Mouse (Mus musculus) Muller cell, postnatal 12 days (primary cell): Measurements from ENCODE around the gene Cdhr3.

Source experiments
- DNase-seq: peaks from one replicate; pipeline ENCODE4 v3.0.0-alpha.2; 2015; ENCODE audit errors: inconsistent ontology term

Cdhr3 gene

GRCm38 (mm10) chr12:33092775-33093174 is at the start of gene Cdhr3:
Gene Cdhr3, minus strand, starts transcription at chr12:33092875.
- no peak for DNase-seq

DNA sequence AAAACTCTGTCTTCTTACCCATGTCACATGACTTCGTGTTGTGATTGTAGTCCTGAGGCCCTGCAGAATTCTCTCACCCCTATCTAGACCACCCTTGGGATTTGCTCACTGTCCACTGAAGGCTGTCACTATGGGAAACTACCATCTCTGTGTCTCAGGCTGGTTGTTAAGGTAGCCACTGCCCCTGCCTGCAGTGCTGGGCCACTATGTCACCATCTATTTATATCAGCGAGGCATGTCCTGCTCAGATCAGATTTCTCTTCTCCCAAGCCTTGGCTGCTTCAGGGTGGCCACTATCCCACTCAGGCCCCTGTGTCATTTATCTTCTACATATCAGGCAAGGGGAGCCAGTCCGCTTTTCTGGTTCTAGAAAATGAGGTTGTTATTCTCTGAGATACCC is 46.4 kb upstream of the Cdhr3 start:
- DNase-seq, result no peak

DNA sequence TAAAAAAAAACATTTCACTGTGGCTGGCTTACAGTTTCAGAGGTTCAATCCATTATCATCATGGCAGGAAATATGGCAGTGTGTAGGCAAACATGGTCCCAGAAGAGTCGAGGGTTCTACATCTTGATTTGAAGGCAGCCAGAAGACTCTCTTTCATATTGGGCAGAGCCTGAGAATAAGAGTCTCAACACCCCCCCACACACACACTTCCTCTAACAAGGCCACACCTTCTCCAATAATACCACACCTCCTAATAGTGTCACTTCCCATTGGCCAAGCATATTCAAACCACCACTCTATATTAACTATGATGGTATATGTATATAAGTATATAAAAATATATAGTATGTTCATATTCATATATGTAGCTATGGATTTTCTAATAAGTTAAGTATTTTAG is 45.2 kb upstream of the Cdhr3 start:
- no peak for DNase-seq

GRCm38 (mm10) chr12:33131796-33132195 is 39.1 kb upstream of the Cdhr3 start:
- no peak for DNase-seq

DNA sequence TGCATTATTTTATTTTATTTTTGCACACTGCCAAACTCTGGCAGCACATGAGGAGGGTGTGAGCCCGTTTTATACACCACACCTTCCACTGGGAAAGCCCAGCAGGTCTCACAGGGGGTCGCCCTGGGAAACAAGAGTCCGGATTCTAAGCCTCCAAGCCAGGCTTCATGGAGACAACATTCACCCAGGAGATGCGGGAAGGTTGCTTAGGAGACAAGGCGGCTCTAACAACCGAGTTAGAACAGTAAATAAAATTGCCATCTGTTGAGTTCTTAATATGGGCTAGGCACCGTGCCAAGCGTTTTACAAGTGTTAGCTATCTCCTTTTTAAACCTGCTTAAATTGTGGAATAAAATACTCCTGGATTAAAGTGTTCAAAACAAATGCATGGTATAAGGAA is 37.7 kb upstream of the Cdhr3 start:
- no peak for DNase-seq

DNA sequence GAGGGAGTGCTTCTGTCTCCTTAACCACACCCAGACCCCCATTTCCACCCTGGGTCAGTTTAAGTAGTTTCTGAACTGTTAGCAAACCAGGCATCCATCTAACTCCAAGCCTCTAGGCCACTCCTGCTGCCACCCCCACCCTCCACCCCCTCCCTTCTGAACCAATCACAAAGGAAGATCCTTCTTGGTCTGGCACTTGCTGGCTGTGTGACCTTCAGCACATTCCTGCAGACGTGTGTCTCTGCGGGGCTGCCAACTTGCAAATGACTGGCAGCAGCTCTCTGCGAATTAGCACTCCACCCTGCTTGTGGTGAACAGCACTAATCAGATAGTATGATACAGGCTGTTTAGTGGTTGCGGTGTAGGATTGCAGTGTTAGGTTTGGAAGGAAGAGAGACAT is 36.7 kb upstream of the Cdhr3 start:
- DNase-seq, result peak; percentile 89

DNA sequence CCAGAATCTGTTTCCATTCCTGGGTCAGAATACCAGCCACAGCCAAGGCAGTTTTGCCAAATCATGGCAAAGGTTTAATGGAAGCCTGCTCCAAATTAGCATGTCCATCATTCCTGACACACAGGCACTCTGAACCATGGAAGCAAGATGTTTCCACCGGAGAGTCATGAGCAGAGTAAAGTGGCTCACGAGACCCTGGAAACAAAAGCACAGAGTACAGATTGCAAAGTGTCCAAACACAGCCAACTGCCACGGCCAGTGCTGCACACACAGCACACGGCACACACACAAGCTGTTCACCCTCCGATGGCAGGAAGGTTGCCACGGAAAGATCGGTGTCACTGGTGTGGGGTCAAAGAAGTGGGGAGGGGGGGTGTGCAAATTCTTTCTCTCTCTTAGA is 36.0 kb upstream of the Cdhr3 start:
- no peak for DNase-seq

GRCm38 (mm10) chr12:33128121-33128520 is 35.4 kb upstream of the Cdhr3 start:
- no peak for DNase-seq

GRCm38 (mm10) chr12:33126243-33126642 is 33.6 kb upstream of the Cdhr3 start:
- no peak for DNase-seq

- no peak for DNase-seq
These were observed 33.0 kb upstream of the Cdhr3 start for GRCm38 (mm10) chr12:33125594-33126227.

- no peak for DNase-seq
These were observed 26.1 kb upstream of the Cdhr3 start for GRCm38 (mm10) chr12:33118624-33119301.

DNA sequence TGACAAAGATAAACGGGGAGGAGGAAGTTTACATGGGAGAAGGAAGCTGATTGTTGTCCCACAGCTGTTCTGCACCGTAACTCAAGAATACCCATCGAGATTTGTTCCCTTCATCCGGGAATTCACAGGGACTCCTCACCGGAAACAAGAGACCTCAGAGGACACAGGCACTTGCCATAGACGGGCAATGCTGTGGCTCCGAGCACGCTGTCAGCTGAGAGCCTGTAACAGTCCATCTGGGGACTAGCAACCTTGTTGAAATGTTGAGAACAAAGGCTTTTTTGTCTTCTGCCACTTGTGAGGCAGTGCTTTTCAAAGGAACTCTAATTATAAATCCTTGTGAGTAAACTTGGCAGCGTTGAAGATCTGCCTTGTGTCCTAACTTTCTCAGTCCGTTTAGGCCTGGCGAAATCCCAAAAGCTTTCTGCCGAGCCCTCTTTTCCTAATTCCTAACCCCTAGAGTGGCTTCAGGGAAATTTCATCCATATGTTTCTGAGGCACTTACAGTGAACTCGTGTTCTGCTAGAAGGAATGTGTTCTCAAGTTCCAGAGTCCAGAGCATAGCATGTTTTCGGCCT is 18.3 kb upstream of the Cdhr3 start:
- peak; percentile 90 for DNase-seq

GRCm38 (mm10) chr12:33109531-33109930 is 16.9 kb upstream of the Cdhr3 start:
- peak; percentile 56 for DNase-seq

- no peak for DNase-seq
These were observed 13.9 kb upstream of the Cdhr3 start for GRCm38 (mm10) chr12:33106438-33107167.

DNA sequence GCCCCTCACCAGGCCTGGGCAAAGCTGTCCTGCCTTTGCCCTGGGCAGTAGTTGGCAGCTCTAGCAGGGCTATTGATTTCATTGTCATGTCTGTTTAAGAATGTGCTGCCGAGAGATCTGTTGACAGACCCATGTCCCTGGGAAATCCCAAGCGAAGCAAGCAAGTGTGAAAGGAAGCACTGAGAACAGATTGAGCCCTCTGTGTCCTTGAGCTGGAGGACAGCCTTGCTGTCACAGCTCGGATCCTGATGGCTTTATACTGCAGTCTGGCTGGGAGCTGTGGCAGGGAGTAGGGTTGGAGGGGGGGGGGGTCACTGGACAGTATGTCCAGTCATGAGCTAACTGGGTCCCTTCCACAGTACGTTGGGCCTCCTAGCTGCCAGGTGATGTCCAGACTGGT is 13.0 kb upstream of the Cdhr3 start:
- DNase-seq, result no peak

DNA sequence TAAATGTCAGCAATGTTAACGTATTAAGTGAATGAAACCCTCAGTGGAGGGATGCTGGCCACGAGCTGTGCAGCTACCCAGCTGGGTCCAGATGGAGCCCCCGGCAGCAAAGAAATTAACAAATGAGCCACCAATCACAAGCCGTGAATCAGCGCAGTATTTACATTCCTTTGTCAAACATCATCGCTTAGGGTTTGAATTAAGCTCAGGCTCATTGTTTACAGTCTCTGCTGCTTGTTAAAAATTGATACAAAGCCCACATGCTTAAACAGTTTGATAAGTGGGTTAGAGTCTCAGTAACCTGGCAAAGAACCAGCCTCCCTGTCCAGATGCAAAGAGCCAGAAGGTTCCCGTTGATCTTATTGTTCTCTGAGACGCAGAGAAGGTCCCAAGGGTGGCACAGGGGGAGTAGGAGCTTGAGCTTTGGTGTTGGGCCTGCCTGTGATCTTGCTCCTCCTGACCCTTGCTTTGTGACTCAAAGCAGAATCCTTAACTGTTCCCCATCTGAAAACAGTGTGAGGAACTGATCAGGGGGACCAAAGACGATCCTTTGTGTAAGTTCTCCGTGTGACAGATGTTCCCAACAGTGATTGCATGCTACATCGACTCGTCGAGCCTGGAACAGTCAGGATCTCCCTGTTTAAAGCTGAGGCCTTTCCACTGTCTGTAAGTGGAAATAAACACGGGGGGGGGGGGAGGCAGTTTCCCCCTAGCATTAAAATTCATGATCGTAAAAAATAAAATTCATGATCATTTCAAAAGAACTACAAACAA is 9.9 kb upstream of the Cdhr3 start:
- peak; percentile 90 for DNase-seq

GRCm38 (mm10) chr12:33101627-33102026 is 9.0 kb upstream of the Cdhr3 start:
- no peak for DNase-seq

DNA sequence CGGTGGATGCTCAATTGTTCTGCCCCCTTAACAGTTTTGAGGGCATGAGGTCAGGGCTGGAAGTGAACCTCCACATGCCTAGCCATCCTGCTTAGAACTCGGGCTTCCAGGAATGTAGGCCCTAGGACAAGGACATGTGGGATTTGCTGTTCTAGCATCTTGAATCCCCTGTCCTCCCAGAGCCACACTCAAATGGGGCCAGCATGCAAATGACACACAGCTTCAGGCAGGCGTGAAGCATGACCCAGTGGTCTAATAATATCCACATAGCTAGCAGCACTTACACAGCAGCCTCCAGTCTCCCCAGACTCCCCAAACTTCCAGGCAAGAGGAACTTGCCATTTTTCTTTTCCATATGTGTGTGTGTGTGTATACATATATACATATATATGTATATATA is 3.3 kb upstream of the Cdhr3 start:
- DNase-seq, result no peak

DNA sequence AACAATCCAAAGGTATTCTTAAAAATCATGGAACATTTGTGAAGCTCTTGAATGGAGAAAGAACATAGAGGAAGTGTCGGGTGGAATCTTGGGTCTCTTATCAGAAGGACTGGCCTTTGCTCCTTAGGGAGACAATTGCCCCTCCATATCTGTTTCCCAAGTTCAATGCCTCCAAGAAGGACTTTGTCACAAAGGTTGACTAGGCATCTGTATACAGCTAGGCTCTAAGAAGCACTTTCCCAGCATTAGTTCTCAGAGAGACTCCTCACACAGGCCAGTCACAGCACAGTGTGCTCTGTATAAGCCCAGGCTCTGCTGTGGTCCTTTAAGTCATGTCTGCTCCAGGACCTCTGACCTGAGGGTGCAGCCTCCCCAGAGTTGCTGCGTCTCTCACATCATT is 479 bp downstream of the Cdhr3 start:
- DNase-seq, result no peak

DNA sequence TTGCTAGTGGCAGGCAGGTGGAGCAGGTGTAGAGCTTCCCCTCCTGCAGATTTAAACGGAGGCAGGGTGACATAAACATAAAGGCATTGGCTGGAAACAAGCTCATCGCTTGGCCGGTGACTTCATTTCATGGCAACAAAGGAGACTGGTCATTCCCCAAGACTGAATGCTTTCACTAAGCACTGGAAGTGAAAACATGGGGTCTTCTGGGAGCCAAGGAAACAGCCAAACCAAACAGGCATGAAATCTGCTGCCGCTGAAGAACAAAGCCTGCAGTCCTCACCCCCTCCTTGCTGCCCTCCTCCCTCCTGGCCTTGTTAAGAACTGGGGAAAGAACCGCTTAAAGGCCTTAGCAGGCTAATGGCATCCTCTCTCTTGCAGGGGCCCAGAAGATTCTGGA is 6.5 kb downstream of the Cdhr3 start:
- peak; percentile 53 for DNase-seq

DNA sequence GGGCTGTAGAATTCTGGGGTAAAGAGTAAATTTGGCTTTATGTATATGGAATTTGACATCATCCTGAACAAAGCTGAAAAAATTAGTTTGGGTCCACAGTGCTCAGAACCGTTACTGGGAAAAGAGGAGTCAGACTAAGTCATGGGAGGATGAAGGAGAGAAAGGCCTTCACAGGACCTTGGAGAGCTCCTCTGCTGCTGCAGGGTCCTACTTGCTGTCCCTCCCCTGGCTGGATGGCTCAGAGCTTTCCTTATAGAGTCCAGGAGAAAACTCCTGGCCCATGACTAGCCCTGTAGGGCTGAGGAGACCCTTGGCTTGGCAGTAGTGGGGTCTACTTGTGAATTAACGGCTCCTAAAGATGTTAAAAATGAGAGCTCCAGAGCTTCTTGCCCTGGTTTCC is 8.0 kb downstream of the Cdhr3 start:
- DNase-seq, result peak; percentile 49

DNA sequence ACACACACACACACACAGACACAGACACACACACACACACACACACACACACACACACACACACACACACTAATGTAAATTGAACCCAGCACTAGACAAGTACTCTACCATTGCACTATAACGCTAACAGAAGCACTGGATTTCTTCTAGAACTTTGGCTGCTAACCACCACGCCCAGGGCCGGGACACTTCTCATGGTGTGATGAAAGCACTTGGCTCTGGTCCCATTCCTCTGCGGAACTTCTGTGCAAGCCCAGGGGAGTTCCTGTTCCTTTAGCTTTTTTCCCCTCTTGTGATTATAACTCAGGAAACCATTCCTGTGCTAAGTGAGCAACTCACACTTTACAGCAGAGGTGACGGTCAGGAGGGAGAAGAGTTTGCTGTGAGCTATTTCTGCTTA is 9.3 kb downstream of the Cdhr3 start:
- no peak for DNase-seq
